Mouse (Mus musculus): ENCODE results near the gene Syt1. TPM values are rescaled to one million over a fixed set of nuclear protein-coding genes. Genes with fewer than 3 reads are reported as not detected.

Syt1 gene
- polyA plus RNA-seq, 1 experiment from 2014 or later, result 0.96 TPM

DNA sequence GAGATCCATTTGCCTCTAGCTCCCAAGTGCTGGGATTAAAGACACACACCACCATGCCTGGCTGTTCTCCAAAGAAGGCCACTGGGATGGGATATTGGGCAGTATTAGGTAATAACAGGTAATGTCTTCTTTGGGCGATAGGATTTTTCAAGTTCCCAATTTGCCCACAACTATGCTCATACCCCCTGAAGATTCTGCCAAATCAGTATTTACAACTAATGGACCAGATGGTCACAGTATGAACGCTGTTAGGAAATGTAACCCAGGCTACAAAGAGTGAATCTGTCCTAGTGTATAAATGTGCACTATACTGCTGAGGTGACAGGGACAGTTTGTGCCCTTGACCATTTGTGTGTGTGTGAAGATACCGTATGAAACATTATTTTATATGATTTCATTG is 421.9 kb downstream of the Syt1 start:
- ATAC-seq (ENCODE audit: borderline replicate concordance, extremely low read depth, low FRiP score, low TSS enrichment), result no peak
- no peak overlapping the region for H3K4me2 ChIP-seq

DNA sequence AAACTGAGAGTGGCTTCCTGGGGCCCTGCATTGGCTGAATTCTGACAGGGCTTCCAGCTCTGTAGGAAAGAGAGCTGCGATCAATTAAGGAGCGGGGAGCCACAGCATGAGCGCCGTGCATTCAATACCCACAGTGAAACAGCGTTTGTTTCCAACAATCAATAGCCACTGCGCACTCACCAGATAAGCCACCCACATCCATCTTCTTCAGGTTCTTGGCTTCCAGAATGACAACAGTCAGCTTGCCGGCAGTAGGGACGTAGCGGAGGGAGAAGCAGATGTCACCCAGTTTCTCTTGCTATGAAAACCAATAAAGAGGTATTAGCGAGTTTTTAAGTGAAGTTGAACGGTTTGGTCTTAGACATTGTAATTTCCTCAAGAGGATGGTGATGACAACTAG is 427.1 kb downstream of the Syt1 start:
- Histone ChIP-seq H3K4me2 (no peak overlapping the region), H3K36me3 (no peaks in the 10 kb centered on the region)
- 34% methylated on average over 11 of the region's 11 CpGs for WGBS

More for the DNA sequence above, 421.9 kb downstream of the Syt1 start:
- Histone ChIP-seq H3K36me3 (no peaks in the 10 kb centered on the region), H3K4me1 (no peaks in the 10 kb centered on the region), H3K4me3 (no peak overlapping the region), H3K9ac (no peak overlapping the region), H3K27ac (no peak overlapping the region), H3K9me3 (no peaks in the 10 kb centered on the region), H3K27me3 (no peaks in the 10 kb centered on the region)
- WGBS, result 83% methylated on average over 3 of the region's 3 CpGs

DNA sequence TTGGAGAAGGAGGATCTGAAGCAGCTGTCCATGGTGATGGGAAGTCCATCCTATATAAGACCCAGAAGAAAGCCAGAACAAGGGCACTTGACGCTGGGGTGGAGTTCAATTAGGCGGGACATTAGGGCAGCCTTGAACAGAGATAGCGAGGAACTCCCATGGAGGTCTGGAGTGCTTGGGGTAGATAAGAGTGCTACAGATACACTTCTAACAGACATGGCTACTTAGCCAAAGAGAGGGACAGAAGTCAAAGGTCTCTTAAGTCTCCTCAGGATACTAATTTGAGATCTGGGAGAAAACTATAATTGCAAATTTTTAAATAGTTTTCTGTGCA is 428.4 kb downstream of the Syt1 start:
- Histone ChIP-seq H3K4me2 (no peak overlapping the region), H3K27ac (no peak overlapping the region), H3K4me3 (no peak overlapping the region), H3K9me3 (no peaks in the 10 kb centered on the region), H3K4me1 (no peaks in the 10 kb centered on the region), H3K27me3 (no peaks in the 10 kb centered on the region), H3K36me3 (no peaks in the 10 kb centered on the region), H3K9ac (no peak overlapping the region)
- 59% methylated on average over 3 of the region's 3 CpGs for WGBS
- no peak; the same call in 1 of the 2 replicates for ATAC-seq (ENCODE audit: borderline replicate concordance, extremely low read depth, low FRiP score, low TSS enrichment)

More for the DNA sequence above, 427.1 kb downstream of the Syt1 start:
- Histone ChIP-seq H3K27me3 (no peaks in the 10 kb centered on the region), H3K9me3 (no peaks in the 10 kb centered on the region), H3K4me1 (no peaks in the 10 kb centered on the region), H3K27ac (no peak overlapping the region), H3K9ac (no peak overlapping the region), H3K4me3 (no peak overlapping the region)
- ATAC-seq (ENCODE audit: borderline replicate concordance, extremely low read depth, low FRiP score, low TSS enrichment), result no peak

DNA sequence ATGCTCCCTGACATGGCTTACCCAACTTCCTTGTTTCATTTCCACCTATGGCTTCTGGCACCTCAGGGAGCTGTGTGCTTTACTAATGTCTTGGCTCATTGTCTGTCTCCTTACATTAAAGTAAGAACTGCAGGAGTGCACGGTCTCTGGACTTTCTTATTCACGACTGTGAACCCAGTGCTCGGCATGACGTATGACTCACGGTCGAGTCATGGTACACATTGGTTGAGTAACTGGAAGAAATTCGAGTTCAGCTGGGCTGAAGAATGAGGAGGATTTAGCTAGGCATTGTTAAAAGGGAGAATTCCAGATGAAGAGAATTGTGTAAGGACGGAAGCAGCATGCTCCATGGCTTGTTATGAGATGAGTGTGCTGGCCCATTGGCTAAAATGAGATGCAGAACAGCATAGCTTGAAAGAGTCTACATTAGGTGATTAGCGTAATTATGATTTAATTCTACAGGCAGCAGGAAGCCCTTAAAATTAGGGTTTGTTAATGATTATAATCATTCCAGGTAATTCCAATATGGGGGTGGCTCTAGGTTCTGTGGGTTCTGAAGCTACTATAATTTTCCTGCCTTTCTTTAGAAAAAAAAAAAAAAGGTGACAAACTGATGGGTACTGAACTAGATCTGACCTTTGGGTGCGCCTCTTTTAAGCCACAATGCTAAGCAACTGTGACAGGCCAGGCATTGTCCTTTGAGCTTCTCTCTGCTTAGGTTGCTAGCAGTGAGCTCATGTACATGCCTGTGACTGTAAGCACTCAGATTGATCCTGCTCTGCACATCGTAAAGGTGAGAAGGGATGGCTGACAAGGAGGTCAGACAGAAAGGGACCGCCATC is 429.0 kb downstream of the Syt1 start:
- no peak overlapping the region for H3K27ac ChIP-seq
- H3K36me3 ChIP-seq, result no peaks in the 10 kb centered on the region
- H3K9me3 ChIP-seq, result no peaks in the 10 kb centered on the region
- ATAC-seq (ENCODE audit: borderline replicate concordance, extremely low read depth, low FRiP score, low TSS enrichment), result no peak
- H3K4me3 ChIP-seq, result no peak overlapping the region
- H3K9ac ChIP-seq, result no peak overlapping the region
- 79% methylated on average over 12 of the region's 12 CpGs for WGBS
- no peak overlapping the region for H3K4me2 ChIP-seq
- no peaks in the 10 kb centered on the region for H3K27me3 ChIP-seq
- H3K4me1 ChIP-seq, result no peaks in the 10 kb centered on the region

DNA sequence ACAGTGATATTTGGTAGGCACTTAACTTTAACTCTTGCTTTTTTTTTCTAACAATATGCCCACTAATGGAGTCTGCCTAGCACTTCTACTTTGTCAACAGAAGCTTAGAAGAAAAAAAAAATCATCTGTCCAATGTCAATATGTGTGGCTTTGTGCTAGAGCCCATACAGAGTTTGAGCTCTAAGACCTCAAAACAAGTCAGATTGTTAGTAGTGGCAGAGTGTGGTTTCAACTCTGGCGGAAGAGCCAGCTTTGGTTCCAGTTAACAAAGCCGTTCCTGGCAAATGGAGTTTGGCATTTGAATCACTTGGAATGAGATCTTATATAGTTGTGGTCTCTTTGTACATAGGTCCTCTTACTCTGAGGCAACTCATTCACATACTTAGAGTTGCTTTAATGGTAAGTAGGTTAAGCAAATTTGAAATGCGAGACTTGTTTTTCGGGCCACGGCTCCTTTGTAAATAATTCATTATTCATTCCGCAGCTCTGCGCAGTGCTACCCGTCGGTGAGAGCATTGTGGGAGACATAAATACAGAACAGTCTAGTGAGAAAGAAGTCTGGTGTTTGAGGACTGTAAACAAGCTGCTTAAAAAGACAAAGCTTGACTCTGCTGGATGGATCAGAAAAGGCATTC is 429.9 kb downstream of the Syt1 start:
- WGBS, result 66% methylated on average over 9 of the region's 9 CpGs
- Histone ChIP-seq H3K4me3 (no peak overlapping the region), H3K9me3 (no peaks in the 10 kb centered on the region), H3K27me3 (no peaks in the 10 kb centered on the region), H3K9ac (no peak overlapping the region), H3K4me2 (no peak overlapping the region), H3K36me3 (no peaks in the 10 kb centered on the region), H3K4me1 (no peaks in the 10 kb centered on the region), H3K27ac (no peak overlapping the region)
- ATAC-seq (ENCODE audit: borderline replicate concordance, extremely low read depth, low FRiP score, low TSS enrichment), result no peak

DNA sequence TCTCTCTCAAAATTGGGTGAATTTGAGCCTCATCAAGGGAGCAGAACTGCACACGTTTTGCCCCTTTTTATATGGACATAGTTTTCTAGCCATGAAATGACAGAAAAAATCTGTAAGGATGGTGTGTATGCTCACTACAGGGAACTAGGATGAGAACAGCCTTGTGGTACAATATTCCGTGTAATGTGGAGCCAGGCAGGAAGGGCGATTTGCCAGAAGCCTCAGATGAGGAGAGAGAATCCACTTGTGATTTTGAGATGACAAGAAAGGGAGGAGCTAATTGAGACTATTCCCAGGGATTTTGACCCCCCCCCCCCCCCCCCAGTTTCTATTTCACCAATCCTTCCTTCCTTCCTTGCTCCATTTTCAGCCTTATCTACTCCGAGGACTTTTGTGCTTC is 431.4 kb downstream of the Syt1 start:
- Histone ChIP-seq H3K4me3 (no peak overlapping the region), H3K9ac (no peak overlapping the region), H3K4me2 (no peak overlapping the region), H3K9me3 (no peaks in the 10 kb centered on the region), H3K4me1 (no peaks in the 10 kb centered on the region), H3K27ac (no peak overlapping the region), H3K27me3 (no peaks in the 10 kb centered on the region), H3K36me3 (no peaks in the 10 kb centered on the region)
- 65% methylated on average over 4 of the region's 4 CpGs for WGBS
- ATAC-seq (ENCODE audit: borderline replicate concordance, extremely low read depth, low FRiP score, low TSS enrichment), result no peak

DNA sequence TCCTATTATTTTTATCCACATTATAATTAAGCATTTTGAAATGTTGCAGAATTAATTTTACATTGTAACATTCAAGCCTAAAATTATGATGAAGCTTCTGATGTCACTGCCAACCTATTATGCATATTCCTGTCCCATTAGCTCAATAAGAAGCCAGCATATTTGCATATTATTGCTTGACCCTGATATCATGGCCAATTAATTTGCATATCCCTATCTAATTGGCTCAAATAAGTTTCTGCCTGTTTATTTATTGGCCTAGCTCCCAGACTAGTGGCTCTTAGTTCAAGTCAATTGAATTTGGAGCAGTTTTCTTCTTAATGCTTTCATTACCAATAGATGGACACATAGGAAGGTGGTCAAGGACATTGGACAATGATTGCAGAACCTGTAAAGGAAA is 433.2 kb downstream of the Syt1 start:
- Histone ChIP-seq H3K27ac (no peak overlapping the region), H3K9me3 (no peaks in the 10 kb centered on the region), H3K4me3 (no peak overlapping the region), H3K36me3 (no peaks in the 10 kb centered on the region), H3K9ac (no peak overlapping the region), H3K4me1 (no peaks in the 10 kb centered on the region), H3K4me2 (no peak overlapping the region), H3K27me3 (no peaks in the 10 kb centered on the region)
- ATAC-seq (ENCODE audit: borderline replicate concordance, extremely low read depth, low FRiP score, low TSS enrichment), result no peak

DNA sequence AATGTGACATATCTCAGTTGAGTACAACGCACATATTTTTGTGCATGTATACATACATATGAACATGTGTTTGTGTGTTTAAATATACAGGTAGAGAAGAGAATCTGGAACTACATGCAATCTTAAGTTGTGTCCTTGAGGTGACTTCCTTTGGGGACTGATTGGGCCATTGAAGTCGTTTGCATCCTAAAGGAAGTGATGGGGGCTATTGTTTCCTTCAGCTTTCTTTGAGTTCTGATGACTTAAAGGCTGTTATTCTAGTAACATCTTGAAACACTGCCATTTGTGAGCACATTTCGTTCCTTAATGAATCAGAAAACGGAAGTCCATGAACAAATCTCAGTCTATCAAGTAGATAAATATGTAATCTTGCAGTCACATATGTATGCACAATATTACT is 438.0 kb downstream of the Syt1 start:
- Histone ChIP-seq H3K36me3 (no peaks in the 10 kb centered on the region), H3K4me1 (no peaks in the 10 kb centered on the region), H3K4me3 (no peak overlapping the region), H3K27me3 (no peaks in the 10 kb centered on the region), H3K27ac (no peak overlapping the region), H3K9ac (no peak overlapping the region), H3K4me2 (no peak overlapping the region), H3K9me3 (no peaks in the 10 kb centered on the region)
- ATAC-seq (ENCODE audit: borderline replicate concordance, extremely low read depth, low FRiP score, low TSS enrichment), result no peak
- WGBS, result 64% methylated on average over 4 of the region's 4 CpGs

DNA sequence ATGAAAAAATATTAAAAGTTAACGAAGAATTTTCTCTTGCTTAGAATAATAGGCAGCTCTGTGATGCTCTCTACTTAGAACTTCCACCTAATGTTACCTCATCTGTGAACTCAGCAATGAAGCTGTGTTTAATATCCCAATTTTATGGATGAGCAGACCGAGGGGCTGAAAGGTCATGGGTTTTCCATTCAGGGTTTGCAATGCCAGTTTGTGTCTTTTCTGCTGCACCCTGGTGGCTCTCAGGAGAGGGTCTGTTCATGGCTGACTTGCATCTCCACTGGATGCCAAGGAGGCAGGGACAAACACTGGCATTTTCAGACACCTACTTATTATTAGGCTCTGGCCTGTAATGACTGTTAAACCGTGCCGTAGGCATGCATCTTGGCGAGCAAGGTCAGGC is 439.7 kb downstream of the Syt1 start:
- Histone ChIP-seq H3K9ac (no peak overlapping the region), H3K4me3 (no peak overlapping the region), H3K27me3 (no peaks in the 10 kb centered on the region), H3K4me2 (no peak overlapping the region), H3K9me3 (no peaks in the 10 kb centered on the region), H3K27ac (no peak overlapping the region), H3K36me3 (no peaks in the 10 kb centered on the region), H3K4me1 (no peaks in the 10 kb centered on the region)
- WGBS, result 80% methylated on average over 5 of the region's 5 CpGs
- ATAC-seq (ENCODE audit: borderline replicate concordance, extremely low read depth, low FRiP score, low TSS enrichment), result no peak

DNA sequence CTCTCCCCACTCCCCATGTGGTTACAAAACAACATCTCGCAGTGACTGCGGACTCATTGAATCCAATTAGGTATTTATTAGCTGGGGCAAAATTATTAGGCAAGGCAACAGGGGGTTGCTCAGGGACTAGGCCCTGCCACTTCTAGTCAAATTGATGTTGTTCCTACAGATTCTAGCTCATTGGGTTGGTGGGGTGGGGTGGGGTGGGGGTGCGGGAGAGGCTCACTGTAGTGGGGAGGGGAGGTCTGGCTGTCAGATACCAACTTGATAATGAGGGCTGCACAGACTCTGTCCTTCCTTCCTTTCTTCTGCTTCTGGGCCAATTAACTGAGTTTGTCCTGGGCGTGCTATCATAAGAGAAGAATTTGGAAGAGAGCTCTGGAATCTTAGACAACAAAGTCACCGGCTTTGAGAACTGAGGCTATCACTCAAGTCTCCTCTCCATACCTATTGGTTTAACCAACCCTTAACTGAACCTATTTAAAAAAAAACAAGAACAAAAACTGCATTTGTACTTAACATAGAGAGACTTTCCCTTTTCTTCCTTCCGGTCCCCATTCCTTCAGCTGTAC is 441.1 kb downstream of the Syt1 start:
- Histone ChIP-seq H3K9me3 (no peaks in the 10 kb centered on the region), H3K36me3 (no peaks in the 10 kb centered on the region), H3K4me2 (no peak overlapping the region), H3K9ac (no peak overlapping the region), H3K27me3 (no peaks in the 10 kb centered on the region), H3K4me1 (no peaks in the 10 kb centered on the region), H3K4me3 (no peak overlapping the region), H3K27ac (no peak overlapping the region)
- 84% methylated on average over 6 of the region's 6 CpGs for WGBS
- ATAC-seq (ENCODE audit: borderline replicate concordance, extremely low read depth, low FRiP score, low TSS enrichment), result no peak

DNA sequence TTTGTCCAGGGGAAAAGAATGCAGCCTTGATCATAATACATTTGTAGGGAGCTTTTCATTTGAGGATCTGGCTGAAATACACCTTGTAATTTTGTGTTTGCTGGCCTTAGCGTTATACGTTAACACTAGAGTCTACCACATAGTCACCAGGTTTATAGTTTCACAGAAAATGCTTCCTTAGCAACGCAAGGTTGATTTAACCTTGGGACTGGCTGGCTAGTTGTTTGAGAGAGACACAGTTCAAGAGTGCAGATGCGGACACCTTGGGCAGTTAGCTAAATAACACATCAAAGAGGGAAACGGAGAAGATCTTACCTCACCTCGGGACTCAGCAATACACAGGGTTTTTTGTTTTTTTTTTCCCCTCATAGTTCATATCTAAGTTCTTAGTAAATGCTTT is 441.9 kb downstream of the Syt1 start:
- Histone ChIP-seq H3K4me1 (no peaks in the 10 kb centered on the region), H3K9me3 (no peaks in the 10 kb centered on the region), H3K27me3 (no peaks in the 10 kb centered on the region), H3K9ac (no peak overlapping the region), H3K4me3 (no peak overlapping the region), H3K36me3 (no peaks in the 10 kb centered on the region), H3K4me2 (no peak overlapping the region), H3K27ac (no peak overlapping the region)
- no peak for ATAC-seq (ENCODE audit: borderline replicate concordance, extremely low read depth, low FRiP score, low TSS enrichment)
- WGBS, result 59% methylated on average over 6 of the region's 6 CpGs

DNA sequence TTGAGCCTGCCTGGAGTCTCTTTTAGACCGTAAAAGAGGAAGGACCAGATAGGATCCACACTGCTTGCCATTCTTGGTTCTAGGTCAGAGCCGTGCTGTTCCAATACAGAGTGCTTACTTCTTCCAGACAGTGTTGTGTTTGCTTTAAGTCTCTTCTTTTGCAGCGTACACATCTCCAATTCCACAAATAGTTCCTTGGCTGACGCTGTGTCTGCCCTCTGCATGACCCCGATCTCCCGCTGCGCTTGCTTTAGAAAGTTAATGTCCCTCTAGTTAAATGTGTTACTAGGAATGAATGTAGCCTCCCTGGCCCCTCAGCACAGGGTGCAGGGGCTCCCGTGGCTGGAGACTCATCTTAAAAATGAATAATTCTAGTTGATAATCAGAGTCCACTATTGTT is 442.6 kb downstream of the Syt1 start:
- H3K4me3 ChIP-seq, result no peak overlapping the region
- H3K9me3 ChIP-seq, result no peaks in the 10 kb centered on the region
- no peaks in the 10 kb centered on the region for H3K36me3 ChIP-seq
- H3K4me1 ChIP-seq, result no peaks in the 10 kb centered on the region
- H3K27me3 ChIP-seq, result no peaks in the 10 kb centered on the region
- H3K27ac ChIP-seq, result no peak overlapping the region
- peak overlapping the region; percentile 16; the same call in 1 of the 2 replicates for H3K4me2 ChIP-seq
- WGBS, result 6% methylated on average over 8 of the region's 8 CpGs
- no peak overlapping the region for H3K9ac ChIP-seq
- peak; percentile 82; the same call in 1 of the 2 replicates for ATAC-seq (ENCODE audit: borderline replicate concordance, extremely low read depth, low FRiP score, low TSS enrichment)

All from lung, embryonic 15.5 days (tissue).